Mouse (Mus musculus) layer of hippocampus, postnatal 10 days (tissue): ENCODE data around the gene E2f1. TPM values are rescaled to one million over a fixed set of nuclear protein-coding genes. Genes with fewer than 3 reads are reported as not detected.
A peak's percentile ranks its signal among the peaks of the same experiment; 100 is the strongest.

Experiments used
- DNase-seq, 2 experiments: peaks; one replicate each; pipeline ENCODE4 v3.0.0; 2021; ENCODE audit warnings: low spot score in 2 of 2
- total RNA-seq, 2 experiments: library from RNA; stranded (reverse); gene quantifications; 2 replicates each; pipeline ENCODE4 v1.2.3; 2021

Gene E2f1
- total RNA-seq, 2 experiments from 2014 or later = 8.8 to 10.5 TPM

GRCm38 (mm10) chr2:154583906-154584872 is 14.5 kb upstream of the E2f1 start:
- peak; percentile 80 to 82 for DNase-seq

DNA sequence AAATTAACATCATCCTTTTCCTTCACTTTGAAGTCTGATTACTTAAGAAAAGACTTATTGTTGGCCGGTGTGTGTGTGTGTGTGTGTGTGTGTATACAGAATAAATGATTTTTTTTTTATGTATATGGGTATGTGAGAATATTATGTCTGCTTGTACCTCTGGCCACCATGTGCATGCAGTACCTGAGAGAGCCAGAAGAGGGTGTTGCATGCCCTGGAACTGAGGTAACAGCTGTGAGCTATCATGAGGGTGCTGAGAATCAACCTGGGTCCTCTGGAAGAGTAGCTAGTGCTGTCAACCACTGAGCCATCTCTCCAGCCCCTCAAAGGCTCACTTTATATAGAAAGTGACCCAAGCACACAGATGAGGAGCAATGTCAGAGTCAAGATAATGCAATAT is 11.7 kb upstream of the E2f1 start:
- DNase-seq = no peak

DNA sequence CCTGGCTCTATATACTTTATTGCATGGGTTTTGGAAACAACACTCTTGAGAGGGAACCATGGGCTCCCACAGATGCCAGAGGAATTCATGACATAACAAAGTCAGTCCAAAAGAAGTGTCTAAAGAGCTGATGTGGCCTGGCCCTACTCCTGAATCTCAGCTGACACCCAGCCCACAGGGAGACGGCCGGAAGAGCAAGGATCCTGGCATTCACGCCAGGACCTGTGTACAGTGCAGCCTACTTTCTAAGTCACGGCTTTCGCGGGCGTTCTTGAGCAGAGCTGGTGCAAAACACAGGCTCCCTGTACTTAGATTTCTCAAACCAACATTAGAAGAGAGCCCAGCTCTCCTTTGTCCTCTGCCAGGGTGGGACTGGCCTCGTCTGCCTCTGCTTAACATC is 10.9 kb upstream of the E2f1 start:
- DNase-seq = no peak

- no peak for DNase-seq
These were observed 8.0 kb upstream of the E2f1 start for GRCm38 (mm10) chr2:154577744-154578067.

DNA sequence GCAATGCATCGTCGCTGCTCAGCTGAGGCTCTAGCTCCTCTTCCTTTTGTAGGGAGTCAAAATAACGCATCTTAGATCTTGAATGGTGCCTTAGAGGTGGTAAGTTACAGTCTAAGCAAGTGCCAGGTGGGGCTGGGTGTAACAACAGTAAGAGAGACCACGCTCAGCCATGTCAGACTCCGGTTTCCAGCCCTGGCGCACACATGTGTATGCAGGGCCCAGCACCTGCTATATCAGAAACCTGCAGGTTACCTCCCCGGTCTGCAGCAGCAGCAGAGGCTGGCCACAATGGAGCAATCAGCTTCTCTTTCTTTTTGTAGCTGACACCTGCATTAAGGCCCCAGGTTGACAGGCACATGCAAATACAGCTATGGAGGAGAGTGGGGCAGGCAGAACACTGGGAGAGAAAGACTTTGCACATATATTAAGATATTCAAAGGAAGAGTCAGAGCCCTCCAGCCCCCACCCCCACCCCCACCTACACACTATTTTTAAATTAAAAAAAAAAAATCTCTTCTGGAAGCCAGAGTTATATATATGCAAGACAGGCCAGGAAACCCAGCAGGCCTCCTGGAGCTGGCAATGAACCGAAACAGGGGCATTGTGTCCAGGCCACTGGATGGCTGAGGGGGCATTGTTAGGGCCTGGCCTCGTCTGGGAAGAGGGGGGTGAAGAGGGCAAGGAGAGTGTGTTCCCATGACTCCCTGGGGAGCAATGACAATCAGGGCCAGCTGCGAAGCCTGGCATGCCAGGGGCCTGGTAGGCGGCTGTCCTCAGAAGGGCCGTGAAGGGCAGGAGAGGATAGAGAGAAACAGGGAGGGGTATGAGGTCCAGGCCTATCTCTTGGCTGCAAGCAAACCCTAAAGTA is 7.4 kb upstream of the E2f1 start:
- DNase-seq = no peak

- DNase-seq = no peak
These were observed 4.6 kb upstream of the E2f1 start for GRCm38 (mm10) chr2:154574271-154574670.

DNA sequence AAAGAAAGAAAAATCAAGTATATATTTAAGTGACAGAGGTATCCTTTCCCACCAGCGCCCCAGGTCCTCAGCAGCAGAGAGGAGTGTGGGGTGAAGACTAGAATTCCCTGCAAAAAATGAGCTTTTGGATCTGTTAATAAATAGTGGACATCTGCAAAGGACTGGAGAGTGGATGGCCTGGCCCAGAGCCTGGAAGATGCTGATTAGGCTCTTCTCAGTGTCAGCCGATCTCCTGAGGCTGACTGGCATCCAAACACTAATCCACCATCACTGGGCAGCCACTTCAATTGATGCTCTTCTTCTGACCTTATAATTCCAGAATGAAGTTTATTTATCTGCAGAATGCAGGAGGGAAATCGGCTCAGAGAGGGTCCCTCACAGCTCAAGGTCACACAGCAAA is 3.3 kb upstream of the E2f1 start:
- no peak for DNase-seq

GRCm38 (mm10) chr2:154571976-154572375 is 2.3 kb upstream of the E2f1 start:
- no peak for DNase-seq

GRCm38 (mm10) chr2:154571266-154571665 is 1.6 kb upstream of the E2f1 start:
- DNase-seq = no peak

- no peak for DNase-seq
These were observed 974 bp upstream of the E2f1 start for GRCm38 (mm10) chr2:154570666-154571065.

DNA sequence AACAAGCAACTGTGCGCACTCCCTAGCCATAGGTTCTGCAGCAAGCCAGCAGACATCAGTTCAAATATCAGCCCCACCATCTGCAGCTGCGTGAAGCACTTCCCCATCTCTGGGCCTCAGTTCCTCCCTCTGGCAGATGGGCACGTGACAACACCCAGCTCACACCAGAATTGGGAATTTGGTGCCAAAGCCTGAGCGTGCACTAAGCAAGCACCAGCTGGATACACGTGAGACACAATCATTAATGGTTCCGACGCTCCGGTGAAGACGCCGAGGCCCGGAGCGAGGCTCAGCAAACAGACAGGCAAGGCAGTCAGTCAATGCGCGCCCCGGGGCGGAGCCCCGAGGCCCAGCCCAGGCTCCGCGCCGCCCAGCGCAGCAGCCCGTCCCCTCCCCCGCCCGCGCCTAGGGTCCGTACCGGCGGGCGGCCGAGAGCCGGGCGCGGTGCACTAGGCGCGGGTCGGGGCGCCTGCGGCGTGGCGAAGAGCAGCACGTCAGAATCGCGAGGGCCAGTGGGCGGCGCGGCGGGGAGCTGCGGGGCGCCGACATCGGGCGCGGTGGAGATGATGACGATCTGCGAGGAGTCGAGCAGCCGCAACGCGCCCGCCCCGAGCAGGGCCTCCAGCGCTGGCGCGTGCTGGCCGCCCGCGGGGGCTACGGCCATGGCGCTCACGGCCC is 482 bp downstream of the E2f1 start:
- peak; percentile 63 to 64 for DNase-seq

DNA sequence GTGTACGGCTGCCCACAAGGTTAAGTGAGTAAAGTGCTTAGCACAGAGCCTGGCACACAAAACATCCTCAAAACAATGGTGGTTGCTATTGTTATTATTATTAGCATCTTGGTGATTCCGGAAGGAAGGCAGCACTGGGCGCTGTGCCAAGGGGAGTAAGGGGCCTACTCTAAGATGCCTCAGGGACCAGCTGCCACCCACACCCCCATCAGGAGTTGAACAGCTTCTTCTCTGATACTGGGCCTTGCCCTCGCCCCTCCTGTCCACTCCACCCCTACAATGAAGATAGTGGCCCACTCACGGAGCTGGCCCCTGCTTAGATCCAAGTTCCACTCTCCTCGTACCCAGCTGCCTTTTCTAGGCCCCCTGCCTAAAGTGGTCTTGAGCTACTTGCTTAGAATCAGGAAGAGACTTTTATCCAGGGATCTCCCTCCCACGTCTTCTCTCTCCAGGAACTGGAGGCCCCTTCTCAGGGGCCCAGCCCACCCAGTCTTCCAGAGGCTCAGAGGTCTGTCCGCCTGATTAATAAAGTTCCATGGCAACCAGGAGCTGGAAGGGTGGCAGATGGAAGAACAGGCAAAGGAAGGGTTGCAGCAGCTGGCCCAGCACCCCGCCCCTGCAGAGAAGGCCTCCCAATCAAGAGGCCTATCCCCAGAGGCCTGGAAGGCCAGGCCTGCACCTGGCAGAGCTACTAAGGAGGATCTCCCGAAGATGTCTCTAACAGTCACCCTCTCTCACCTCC is 1.2 kb downstream of the E2f1 start:
- DNase-seq = peak in 1 of 2 experiments; percentile 46

GRCm38 (mm10) chr2:154567766-154568165 is 1.9 kb downstream of the E2f1 start:
- DNase-seq = no peak

- no peak for DNase-seq
These were observed 3.1 kb downstream of the E2f1 start for GRCm38 (mm10) chr2:154566641-154567040.

GRCm38 (mm10) chr2:154565562-154565961 is 4.1 kb downstream of the E2f1 start:
- no peak for DNase-seq

DNA sequence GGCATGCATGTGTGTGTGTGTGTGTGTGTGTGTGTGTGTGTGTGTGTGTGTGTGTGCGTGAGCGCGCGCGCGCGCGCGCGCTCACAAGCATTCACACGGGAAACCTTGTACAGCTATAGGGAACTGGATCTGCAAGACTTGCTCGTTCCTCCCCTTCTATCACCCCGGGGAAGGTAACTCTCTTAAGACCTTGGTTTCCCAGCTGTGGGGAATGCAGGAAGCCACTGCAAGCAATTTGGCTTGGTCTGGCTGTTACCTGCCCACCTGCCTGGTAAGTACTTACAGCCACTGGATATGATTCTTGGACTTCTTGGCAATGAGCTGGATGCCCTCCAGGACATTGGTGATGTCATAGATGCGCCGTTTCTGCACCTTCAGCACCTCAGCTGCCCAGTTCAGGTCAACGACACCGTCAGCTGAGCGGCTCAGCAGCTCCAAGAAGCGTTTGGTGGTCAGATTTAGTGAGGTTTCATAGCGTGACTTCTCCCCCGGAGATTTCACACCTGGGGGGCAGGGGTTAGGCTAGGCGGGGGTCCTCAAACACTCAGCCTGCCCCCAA is 6.0 kb downstream of the E2f1 start:
- DNase-seq = no peak

DNA sequence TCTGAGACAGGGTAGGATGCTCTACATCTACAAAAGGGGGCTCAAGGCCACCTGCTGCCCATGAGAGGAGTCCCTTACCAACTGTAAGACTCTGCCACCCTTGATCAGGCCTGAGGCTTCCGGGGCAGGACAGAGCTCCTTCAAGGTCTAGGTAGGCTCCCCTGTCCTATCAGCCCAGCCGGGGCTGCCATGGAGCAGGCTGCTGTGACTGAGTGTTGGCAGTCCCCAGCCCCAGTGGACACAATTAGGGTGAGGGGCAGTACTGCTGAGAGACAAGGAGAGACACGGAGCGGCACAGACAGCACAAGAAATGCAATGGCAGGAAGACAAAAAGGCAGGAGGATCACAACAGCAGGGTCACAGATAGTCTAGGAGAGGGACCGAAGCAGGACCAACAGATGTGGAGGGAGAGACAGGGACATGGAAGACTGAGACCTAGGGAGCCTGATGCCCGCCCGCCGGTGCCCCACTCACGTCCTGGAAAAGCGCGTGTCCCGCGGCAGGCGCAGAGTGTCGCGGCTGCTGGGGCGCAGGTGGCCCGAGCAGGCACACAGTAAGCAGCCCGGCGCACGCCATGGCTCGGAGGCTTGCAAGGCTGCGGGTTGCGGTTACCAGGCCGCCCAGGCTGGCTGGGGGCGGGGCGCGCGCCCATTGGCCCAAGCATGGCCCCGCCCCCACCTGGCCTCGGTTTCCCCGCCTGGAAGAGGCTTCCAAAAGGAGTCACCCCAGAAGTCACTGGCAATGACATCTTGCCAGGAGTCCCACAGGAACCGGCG is 11.2 kb downstream of the E2f1 start, which contains the start of gene Necab3:
Necab3 (minus strand) TSS at position 627 of the 776 bp plus-strand sequence.
- peak; percentile 59 to 72 for DNase-seq

DNA sequence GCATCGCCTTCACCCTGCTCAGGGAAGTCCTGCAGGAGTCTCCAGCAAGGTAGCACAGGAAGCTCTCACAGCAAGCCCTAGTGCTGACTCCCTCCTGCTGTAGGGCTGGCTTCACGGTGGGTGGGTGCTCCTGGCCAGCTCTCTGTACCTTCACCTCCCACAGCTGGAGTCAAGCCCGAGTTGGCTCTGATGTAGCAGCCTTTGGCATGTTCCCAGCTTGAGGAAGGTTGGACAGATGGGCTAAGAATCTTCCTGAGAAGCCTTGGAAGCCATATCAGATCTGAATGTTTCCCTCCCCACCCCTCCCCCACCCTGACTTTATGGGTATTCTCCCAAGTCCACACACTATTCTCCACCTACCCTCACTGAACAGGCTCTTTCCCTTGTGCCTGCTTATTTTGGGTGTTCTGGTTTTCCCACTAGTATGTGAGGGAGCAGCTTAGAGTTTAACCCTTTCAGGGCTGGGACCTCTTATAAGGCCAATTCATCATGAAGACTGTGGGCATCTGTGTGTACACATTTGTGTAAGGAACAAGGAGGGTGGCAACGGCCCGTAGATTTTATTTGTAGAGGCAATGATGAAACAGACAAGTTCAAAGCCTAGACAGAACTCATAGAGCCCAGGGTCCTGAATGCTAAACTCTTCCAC is 12.4 kb downstream of the E2f1 start:
- no peak for DNase-seq

GRCm38 (mm10) chr2:154555235-154555634 is 14.5 kb downstream of the E2f1 start:
- no peak for DNase-seq
